Mouse (Mus musculus): ENCODE measurements at regions not wholly inside any gene's neighbourhood (a gene's known extent, or its start where the extent isn't known, plus 50 kb on each side); places are given as distances from the start of the nearest gene placed in this dataset.

- TF ChIP-seq CTCF (IDR thresholded peaks at IDR 0.05; ENCODE audit: control insufficient read depth, insufficient read depth, insufficient read length) (no peak), FOSL1 (IDR thresholded peaks at IDR 0.05; ENCODE audit: insufficient read depth, low read length, poor library complexity, severe bottlenecking) (no peak), CEBPB (IDR thresholded peaks at IDR 0.05; ENCODE audit: low read depth) (no peak), MYOD1 (IDR thresholded peaks at IDR 0.05; ENCODE audit: control insufficient read depth, insufficient read length, low read depth) (no peak)
These were observed 624.1 kb downstream of the Rnf144a start for GRCm38 (mm10) chr12:25790956-25791355.
